Mouse (Mus musculus): Measurements from ENCODE around the gene Sik3.
"Not testable (repeated sequence)": the region's sequence is repeated elsewhere in the genome, so short reads cannot be mapped to it uniquely, and the experiment has no call there.

The Sik3 gene

GRCm38 (mm10) chr9:46058065-46058464, 45.4 kb downstream of the Sik3 start:
- no peak for DNase-seq (ENCODE audit: extremely low spot score)

GRCm38 (mm10) chr9:46060249-46060648, 47.6 kb downstream of the Sik3 start:
- no peak for DNase-seq (ENCODE audit: extremely low spot score)

GRCm38 (mm10) chr9:46061696-46062425, 49.2 kb downstream of the Sik3 start:
- DNase-seq (ENCODE audit: extremely low spot score): no peak

- no peak for DNase-seq (ENCODE audit: extremely low spot score)
Observed at GRCm38 (mm10) chr9:46064331-46064730, 51.7 kb downstream of the Sik3 start.

GRCm38 (mm10) chr9:46066711-46067110, 54.1 kb downstream of the Sik3 start:
- DNase-seq (ENCODE audit: extremely low spot score): no peak

GRCm38 (mm10) chr9:46067691-46068090, 55.1 kb downstream of the Sik3 start:
- DNase-seq (ENCODE audit: extremely low spot score): no peak

DNA sequence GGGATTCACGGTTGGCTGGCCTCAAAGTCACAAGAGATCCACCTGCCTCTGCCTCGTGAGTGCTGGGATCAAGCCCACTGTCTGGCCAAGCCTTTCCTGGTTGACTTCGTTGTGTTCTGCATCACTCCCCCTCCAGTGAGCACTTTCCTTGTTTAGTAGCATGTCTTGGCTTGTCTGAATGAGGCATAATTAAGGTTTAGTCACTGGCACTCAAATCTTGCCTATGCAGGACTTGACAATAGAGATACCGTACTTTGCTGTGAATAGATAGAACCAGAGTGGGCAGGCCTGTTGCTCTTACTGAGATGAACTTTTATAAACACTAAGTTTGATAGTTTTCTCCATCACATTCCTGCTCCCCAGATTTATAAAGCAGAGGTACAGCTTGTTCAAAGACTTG, 56.4 kb downstream of the Sik3 start:
- DNase-seq (ENCODE audit: extremely low spot score): no peak

DNA sequence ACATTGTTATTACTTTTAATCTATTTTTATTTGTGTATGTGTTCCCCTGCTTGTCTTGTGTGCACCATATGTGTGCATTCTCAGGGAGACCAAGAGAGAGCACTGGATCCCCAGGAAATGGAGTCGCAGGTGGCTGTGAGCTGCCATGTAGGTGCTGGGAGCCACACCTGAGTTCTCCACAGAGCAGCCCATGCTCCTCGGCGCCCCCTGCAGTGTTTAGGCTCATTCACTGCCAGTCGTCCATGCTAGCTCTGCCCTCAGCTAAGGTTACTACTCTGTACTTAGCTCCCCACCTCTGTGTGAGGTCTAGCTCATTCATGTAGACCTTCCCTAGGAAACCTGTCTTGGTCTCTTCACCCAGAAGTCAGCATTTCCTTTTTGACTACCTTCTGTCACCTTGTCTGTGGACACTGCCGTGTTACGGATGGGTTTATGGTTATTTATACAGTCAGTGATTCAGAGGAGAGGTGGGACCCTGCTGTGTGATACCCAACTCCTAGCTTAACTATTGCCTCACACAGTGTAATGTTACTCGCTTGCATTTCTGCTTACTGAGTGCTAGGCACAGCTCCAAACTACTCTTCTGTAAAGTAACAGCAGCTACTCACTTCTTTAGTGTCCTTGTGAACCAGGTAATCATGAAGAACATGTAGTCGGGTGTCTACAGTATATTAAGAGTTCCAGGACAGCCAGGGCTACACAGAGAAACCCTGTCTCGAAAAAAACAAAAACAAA, 59.6 kb downstream of the Sik3 start:
- no peak for DNase-seq (ENCODE audit: extremely low spot score)

DNA sequence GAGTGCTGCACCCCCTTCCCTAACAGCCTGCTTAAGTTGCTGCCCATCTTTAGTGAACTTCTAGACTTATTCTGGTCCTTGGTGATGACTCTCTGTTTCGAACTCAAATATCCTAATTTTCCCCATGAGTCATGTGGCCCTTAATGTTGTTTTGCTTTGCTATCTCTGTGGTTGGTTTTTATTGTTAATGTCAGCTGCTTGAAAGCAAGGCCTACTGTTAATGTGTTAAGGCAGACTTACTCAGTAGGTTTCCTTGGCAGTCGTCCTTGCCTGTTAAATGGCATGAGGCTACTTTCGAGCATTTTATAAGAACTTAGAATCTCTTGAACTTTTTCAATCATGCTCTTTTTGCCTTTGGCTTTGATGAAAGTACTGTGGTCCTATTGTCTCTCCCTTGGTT, 60.8 kb downstream of the Sik3 start:
- no peak for DNase-seq (ENCODE audit: extremely low spot score)

DNA sequence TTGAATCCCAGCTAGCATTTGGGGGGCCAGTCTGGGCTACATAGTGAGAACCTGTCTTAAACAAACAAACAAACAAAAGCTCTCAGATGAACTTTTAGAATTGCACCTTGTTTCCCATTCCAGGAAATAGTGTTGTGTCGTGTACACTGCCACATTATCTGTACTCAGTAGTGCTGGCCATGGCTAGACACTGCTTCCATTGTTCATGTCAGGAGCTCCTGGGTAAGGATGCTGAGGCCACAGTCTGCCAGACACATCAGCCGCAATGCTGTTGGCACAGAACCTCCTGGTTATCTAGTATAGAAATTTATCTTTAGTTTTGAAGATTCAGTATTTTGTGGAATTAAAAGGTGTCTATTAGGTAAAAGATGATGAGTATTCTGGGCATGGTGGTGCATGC, 63.0 kb downstream of the Sik3 start:
- no peak for DNase-seq (ENCODE audit: extremely low spot score)

DNA sequence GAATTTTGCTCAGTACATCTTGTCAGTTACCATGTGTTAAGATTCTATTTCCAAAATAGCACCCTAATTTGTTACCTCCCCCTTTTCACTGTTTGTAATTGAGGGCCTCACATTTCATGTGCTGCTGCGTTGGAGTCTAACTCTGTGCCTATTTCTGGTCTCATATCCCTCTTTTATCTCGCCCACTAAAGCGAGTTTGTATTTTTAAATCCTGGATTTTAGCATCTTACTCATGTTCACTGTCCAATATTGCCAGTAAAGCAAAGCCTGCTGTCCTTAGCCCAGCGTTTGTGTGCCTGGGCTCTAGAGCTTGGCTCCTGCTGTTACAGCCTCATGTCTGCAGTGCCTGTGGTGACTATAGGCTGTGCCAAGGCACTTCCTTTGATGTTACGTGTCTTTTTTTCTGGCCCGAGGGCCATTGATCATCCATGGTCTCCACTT, 69.8 kb downstream of the Sik3 start:
- DNase-seq (ENCODE audit: extremely low spot score): no peak

DNA sequence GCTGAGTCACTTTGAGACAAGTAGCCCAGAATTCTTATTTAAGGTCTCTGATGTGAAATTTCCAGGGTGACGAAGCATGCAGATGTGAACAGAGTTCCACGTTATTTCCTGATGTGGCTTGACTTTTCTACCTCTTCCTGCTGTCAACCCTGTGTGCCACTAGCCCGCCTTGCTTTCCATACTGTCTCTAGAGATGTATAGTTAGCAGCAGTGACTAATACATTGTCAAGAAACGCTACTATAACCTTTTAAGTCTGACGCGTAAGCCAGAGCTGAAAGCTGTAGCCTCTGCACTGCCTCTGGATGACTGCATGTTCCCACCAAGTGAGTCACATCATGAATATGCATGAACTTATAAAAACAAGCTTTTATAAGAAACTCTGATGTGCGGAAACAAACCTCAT, 70.9 kb downstream of the Sik3 start:
- DNase-seq (ENCODE audit: extremely low spot score): no peak

- DNase-seq (ENCODE audit: extremely low spot score): no peak
Observed at GRCm38 (mm10) chr9:46085898-46086297, 73.3 kb downstream of the Sik3 start.

DNA sequence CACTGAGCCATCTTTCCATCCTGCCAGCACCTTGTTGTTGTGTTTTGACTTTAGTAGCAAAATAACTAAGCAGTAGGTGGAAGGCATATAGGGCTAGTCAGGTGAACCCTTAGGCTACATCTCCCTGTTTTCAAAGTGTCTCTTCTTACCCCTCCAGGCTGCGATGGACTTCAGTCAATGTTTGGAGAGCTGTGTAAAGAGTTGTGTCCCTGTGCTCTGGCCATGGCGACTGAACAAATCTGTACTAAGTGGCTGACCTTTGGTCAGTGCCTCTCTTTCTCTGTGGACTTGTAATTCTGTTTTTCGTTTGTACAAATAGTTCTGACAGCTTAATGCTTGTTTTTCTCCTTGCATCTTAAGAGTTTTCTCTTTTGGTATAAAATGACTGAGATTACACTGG, 74.2 kb downstream of the Sik3 start:
- DNase-seq (ENCODE audit: extremely low spot score): no peak

GRCm38 (mm10) chr9:46087461-46087860, 74.8 kb downstream of the Sik3 start:
- DNase-seq (ENCODE audit: extremely low spot score): no peak

- DNase-seq (ENCODE audit: extremely low spot score): no peak
Observed at GRCm38 (mm10) chr9:46088722-46089121, 76.1 kb downstream of the Sik3 start.

- no peak for DNase-seq (ENCODE audit: extremely low spot score)
Observed at GRCm38 (mm10) chr9:46090066-46090465, 77.4 kb downstream of the Sik3 start.

GRCm38 (mm10) chr9:46091157-46091556, 78.5 kb downstream of the Sik3 start:
- not testable (repeated sequence) for DNase-seq (ENCODE audit: extremely low spot score)

DNA sequence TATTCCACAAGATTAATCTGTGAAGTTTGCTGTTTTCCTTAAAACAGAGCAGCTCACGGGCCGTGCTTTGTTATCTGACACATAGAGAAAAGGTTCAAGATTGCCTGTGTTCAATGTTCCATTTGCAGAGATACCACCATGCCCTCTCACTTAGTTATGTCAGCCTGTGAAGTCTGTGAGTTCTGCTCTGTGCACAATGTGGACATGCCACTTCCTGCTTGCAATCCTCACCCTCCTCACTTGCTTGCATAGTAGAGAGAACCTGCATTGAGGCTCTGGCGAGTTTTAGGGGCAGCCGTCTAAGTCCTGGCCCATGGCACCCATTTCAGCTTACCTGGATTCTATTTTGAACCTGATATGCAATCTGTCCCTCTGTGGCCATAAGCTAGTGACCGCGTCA, 80.0 kb downstream of the Sik3 start:
- DNase-seq (ENCODE audit: extremely low spot score): no peak

- no peak for DNase-seq (ENCODE audit: extremely low spot score)
Observed at GRCm38 (mm10) chr9:46098360-46098985, 85.9 kb downstream of the Sik3 start.

DNA sequence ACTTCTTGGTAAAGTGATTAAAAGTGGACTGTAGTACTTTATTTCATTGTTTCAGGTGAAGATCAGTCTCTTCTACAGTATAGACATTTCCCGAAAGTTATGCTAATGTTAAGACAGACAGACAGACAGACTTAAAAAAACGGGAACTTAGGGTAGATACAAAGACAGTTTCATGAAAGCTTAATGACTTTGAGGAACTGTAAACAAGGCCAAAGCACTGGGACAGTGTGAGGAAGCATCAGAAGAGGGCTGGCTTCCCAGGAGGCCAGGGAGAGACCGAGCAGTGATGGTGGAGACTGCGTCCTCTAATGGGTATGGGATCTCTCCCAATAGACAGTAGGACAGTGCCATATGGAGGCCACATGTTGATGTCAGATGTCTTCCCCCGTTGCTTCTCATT, 86.5 kb downstream of the Sik3 start:
- no peak for DNase-seq (ENCODE audit: extremely low spot score)

DNA sequence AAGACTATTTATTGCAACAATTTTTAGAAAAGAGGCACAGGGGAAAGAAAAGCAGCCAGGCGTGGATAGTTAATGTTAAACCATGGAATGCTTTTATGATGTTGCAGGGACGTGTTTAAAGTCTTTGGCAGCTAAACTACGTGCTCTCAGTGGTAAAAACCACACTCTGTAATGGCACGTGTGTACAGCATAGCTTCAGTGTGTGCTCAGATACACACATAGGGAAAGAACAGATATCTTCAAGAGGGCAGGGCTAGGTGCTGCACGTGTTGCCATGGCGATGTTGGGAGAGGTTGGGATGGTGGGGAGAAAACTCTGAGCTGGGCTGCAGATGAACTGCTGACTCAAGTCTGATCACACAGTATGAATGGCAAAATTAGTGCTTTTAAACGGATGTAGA, 90.5 kb downstream of the Sik3 start:
- no peak for DNase-seq (ENCODE audit: extremely low spot score)

- no peak for DNase-seq (ENCODE audit: extremely low spot score)
Observed at GRCm38 (mm10) chr9:46106105-46106504, 93.5 kb downstream of the Sik3 start.
